Mouse (Mus musculus): ENCODE measurements at regions not wholly inside any gene's neighbourhood (a gene's known extent, or its start where the extent isn't known, plus 50 kb on each side); places are given as distances from the start of the nearest gene placed in this dataset.
A peak's percentile ranks its signal among the peaks of the same experiment; 100 is the strongest.

GRCm38 (mm10) chr1:168783851-168784250, 351.8 kb upstream of the Pbx1 start:
- no peak for DNase-seq (ENCODE audit: low spot score)
- no peak overlapping the region for H3K4me2 ChIP-seq (replicated peaks; ENCODE audit: low read depth, low read length, severe bottlenecking)
- no peaks in the 10 kb centered on the region for H3K36me3 ChIP-seq (ENCODE audit: control insufficient read depth, insufficient read depth, low read length)
- H3K27me3 ChIP-seq (ENCODE audit: control insufficient read depth, insufficient read depth, low read length), result no peaks in the 10 kb centered on the region
- no peak overlapping the region for H3K27ac ChIP-seq (replicated peaks; ENCODE audit: low read depth, low read length)
- H3K9ac ChIP-seq (ENCODE audit: low read depth, low read length, severe bottlenecking), result no peak overlapping the region
- 0 out of 2 replicates have a peak, but pooled peaks cover 4% of the 10 kb centered on the region for H3K4me1 ChIP-seq (ENCODE audit: control insufficient read depth, insufficient read depth, low read length)
- H3K9me3 ChIP-seq (ENCODE audit: control insufficient read depth, low read length), result no peaks in the 10 kb centered on the region
- ATAC-seq (ENCODE audit: low FRiP score, low read depth), result no peak
- TF ChIP-seq POLR2A (IDR thresholded peaks at IDR 0.05; ENCODE audit: borderline replicate concordance, extremely low read depth, insufficient read depth, insufficient read length), result no peak
- H3K4me3 ChIP-seq (replicated peaks; ENCODE audit: low read length), result no peak overlapping the region

GRCm38 (mm10) chr1:168764368-168764895, 332.4 kb upstream of the Pbx1 start:
- peak; percentile 52 for DNase-seq (ENCODE audit: low spot score)
- H3K4me2 ChIP-seq (replicated peaks; ENCODE audit: low read depth, low read length, severe bottlenecking), result no peak overlapping the region
- H3K36me3 ChIP-seq (ENCODE audit: control insufficient read depth, insufficient read depth, low read length), result no peaks in the 10 kb centered on the region
- TF ChIP-seq POLR2A (IDR thresholded peaks at IDR 0.05; ENCODE audit: borderline replicate concordance, extremely low read depth, insufficient read depth, insufficient read length), result no peak
- ATAC-seq (ENCODE audit: low FRiP score, low read depth), result peak; percentile 53; the same call in 1 of the 2 replicates
- H3K4me1 ChIP-seq (ENCODE audit: control insufficient read depth, insufficient read depth, low read length), result peaks cover 25% of the 10 kb centered on the region
- no peaks in the 10 kb centered on the region for H3K9me3 ChIP-seq (ENCODE audit: control insufficient read depth, low read length)
- no peak overlapping the region for H3K9ac ChIP-seq (ENCODE audit: low read depth, low read length, severe bottlenecking)
- H3K27ac ChIP-seq (replicated peaks; ENCODE audit: low read depth, low read length), result no peak overlapping the region
- no peak overlapping the region for H3K4me3 ChIP-seq (replicated peaks; ENCODE audit: low read length)
- H3K27me3 ChIP-seq (ENCODE audit: control insufficient read depth, insufficient read depth, low read length), result no peaks in the 10 kb centered on the region
- WGBS, result 36% methylated on average over 6 of the region's 6 CpGs

- no peak overlapping the region for H3K4me3 ChIP-seq (replicated peaks; ENCODE audit: low read length)
- H3K4me1 ChIP-seq (ENCODE audit: control insufficient read depth, insufficient read depth, low read length), result peaks cover 28% of the 10 kb centered on the region
- no peak for TF ChIP-seq POLR2A (IDR thresholded peaks at IDR 0.05; ENCODE audit: borderline replicate concordance, extremely low read depth, insufficient read depth, insufficient read length)
- H3K36me3 ChIP-seq (ENCODE audit: control insufficient read depth, insufficient read depth, low read length), result no peaks in the 10 kb centered on the region
- 0 out of 2 replicates have a peak overlapping the region, but pooled peaks have one; percentile 13 for H3K27ac ChIP-seq (replicated peaks; ENCODE audit: low read depth, low read length)
- ATAC-seq (ENCODE audit: low FRiP score, low read depth) (peak; percentile 63), DNase-seq (ENCODE audit: low spot score) (peak; percentile 63)
- WGBS, result 61% methylated on average over 2 of the region's 2 CpGs
- no peaks in the 10 kb centered on the region for H3K27me3 ChIP-seq (ENCODE audit: control insufficient read depth, insufficient read depth, low read length)
- H3K4me2 ChIP-seq (replicated peaks; ENCODE audit: low read depth, low read length, severe bottlenecking), result no peak overlapping the region
- H3K9ac ChIP-seq (ENCODE audit: low read depth, low read length, severe bottlenecking), result no peak overlapping the region
- H3K9me3 ChIP-seq (ENCODE audit: control insufficient read depth, low read length), result no peaks in the 10 kb centered on the region
These were observed 329.0 kb upstream of the Pbx1 start for GRCm38 (mm10) chr1:168761095-168761494.

DNA sequence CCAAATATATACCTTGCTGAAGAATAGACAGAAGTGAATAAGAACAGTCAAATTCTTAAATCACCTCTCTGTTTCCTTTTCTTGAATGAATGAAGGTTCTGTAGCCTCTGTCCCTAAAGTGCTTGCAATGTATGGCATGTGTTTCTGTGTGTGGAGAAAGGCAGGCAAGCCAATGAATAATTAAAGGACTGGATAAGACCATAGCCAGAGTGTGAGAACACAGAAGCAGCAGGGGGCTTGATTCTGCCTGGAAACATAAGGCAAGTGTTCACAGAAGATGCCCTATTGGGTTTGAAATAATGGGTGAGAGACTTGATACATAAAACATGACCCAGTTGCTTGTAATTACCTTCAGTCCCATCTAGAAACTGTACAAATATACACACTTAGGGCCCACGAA, 328.2 kb upstream of the Pbx1 start:
- H3K4me1 ChIP-seq (ENCODE audit: control insufficient read depth, insufficient read depth, low read length), result peaks cover 28% of the 10 kb centered on the region
- no peak overlapping the region for H3K27ac ChIP-seq (replicated peaks; ENCODE audit: low read depth, low read length)
- DNase-seq (ENCODE audit: low spot score) (no peak), ATAC-seq (ENCODE audit: low FRiP score, low read depth) (no peak)
- no peaks in the 10 kb centered on the region for H3K9me3 ChIP-seq (ENCODE audit: control insufficient read depth, low read length)
- H3K36me3 ChIP-seq (ENCODE audit: control insufficient read depth, insufficient read depth, low read length), result no peaks in the 10 kb centered on the region
- H3K9ac ChIP-seq (ENCODE audit: low read depth, low read length, severe bottlenecking), result no peak overlapping the region
- 47% methylated on average over 1 of the region's 1 CpGs for WGBS
- no peaks in the 10 kb centered on the region for H3K27me3 ChIP-seq (ENCODE audit: control insufficient read depth, insufficient read depth, low read length)
- TF ChIP-seq POLR2A (IDR thresholded peaks at IDR 0.05; ENCODE audit: borderline replicate concordance, extremely low read depth, insufficient read depth, insufficient read length), result no peak
- no peak overlapping the region for H3K4me2 ChIP-seq (replicated peaks; ENCODE audit: low read depth, low read length, severe bottlenecking)
- no peak overlapping the region for H3K4me3 ChIP-seq (replicated peaks; ENCODE audit: low read length)

DNA sequence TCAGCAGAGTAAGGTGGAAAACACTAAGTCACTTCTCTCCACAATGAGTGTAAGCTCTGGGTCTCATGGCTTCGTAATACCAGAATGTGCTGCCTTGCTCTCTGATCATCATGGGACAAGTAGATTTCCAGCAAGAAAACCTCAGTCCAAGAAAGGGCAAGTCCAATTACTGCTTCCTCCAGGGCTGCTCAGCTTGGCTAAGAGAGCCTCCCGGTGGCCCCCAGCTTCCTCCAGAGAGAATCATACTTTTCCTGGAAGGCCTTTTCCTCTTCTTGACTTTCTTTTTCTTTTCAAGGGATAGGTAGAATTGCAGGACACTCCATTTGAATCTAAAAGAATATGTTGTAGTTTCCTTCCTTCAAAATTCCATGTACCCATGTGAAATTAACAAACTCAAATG, 326.8 kb upstream of the Pbx1 start:
- H3K9ac ChIP-seq (ENCODE audit: low read depth, low read length, severe bottlenecking), result no peak overlapping the region
- no peak overlapping the region for H3K4me3 ChIP-seq (replicated peaks; ENCODE audit: low read length)
- no peak for ATAC-seq (ENCODE audit: low FRiP score, low read depth)
- H3K27me3 ChIP-seq (ENCODE audit: control insufficient read depth, insufficient read depth, low read length), result no peaks in the 10 kb centered on the region
- TF ChIP-seq POLR2A (IDR thresholded peaks at IDR 0.05; ENCODE audit: borderline replicate concordance, extremely low read depth, insufficient read depth, insufficient read length), result no peak
- no peak for DNase-seq (ENCODE audit: low spot score)
- H3K27ac ChIP-seq (replicated peaks; ENCODE audit: low read depth, low read length), result no peak overlapping the region
- 75% methylated on average over 2 of the region's 2 CpGs for WGBS
- no peaks in the 10 kb centered on the region for H3K9me3 ChIP-seq (ENCODE audit: control insufficient read depth, low read length)
- peaks cover 24% of the 10 kb centered on the region for H3K4me1 ChIP-seq (ENCODE audit: control insufficient read depth, insufficient read depth, low read length)
- H3K36me3 ChIP-seq (ENCODE audit: control insufficient read depth, insufficient read depth, low read length), result no peaks in the 10 kb centered on the region
- H3K4me2 ChIP-seq (replicated peaks; ENCODE audit: low read depth, low read length, severe bottlenecking), result no peak overlapping the region

- no peaks in the 10 kb centered on the region for H3K9me3 ChIP-seq (ENCODE audit: control insufficient read depth, low read length)
These were observed 322.1 kb upstream of the Pbx1 start for GRCm38 (mm10) chr1:168754196-168754595.

More at GRCm38 (mm10) chr1:168754196-168754595, 322.1 kb upstream of the Pbx1 start:
- H3K9ac ChIP-seq (ENCODE audit: low read depth, low read length, severe bottlenecking), result no peak overlapping the region
- TF ChIP-seq POLR2A (IDR thresholded peaks at IDR 0.05; ENCODE audit: borderline replicate concordance, extremely low read depth, insufficient read depth, insufficient read length), result no peak
- DNase-seq (ENCODE audit: low spot score) (no peak), ATAC-seq (ENCODE audit: low FRiP score, low read depth) (no peak)
- H3K4me3 ChIP-seq (replicated peaks; ENCODE audit: low read length), result no peak overlapping the region
- no peak overlapping the region for H3K27ac ChIP-seq (replicated peaks; ENCODE audit: low read depth, low read length)
- no peaks in the 10 kb centered on the region for H3K27me3 ChIP-seq (ENCODE audit: control insufficient read depth, insufficient read depth, low read length)
- no peaks in the 10 kb centered on the region for H3K36me3 ChIP-seq (ENCODE audit: control insufficient read depth, insufficient read depth, low read length)
- WGBS, result 22% methylated on average over 7 of the region's 7 CpGs
- 0 out of 2 replicates have a peak overlapping the region, but pooled peaks have one; percentile 16 for H3K4me2 ChIP-seq (replicated peaks; ENCODE audit: low read depth, low read length, severe bottlenecking)
- H3K4me1 ChIP-seq (ENCODE audit: control insufficient read depth, insufficient read depth, low read length), result peaks cover 5% of the 10 kb centered on the region; the same call in 1 of the 2 replicates
